25 mouse cellular contexts compared by ENCODE assay signal in the genomic region with DNA sequence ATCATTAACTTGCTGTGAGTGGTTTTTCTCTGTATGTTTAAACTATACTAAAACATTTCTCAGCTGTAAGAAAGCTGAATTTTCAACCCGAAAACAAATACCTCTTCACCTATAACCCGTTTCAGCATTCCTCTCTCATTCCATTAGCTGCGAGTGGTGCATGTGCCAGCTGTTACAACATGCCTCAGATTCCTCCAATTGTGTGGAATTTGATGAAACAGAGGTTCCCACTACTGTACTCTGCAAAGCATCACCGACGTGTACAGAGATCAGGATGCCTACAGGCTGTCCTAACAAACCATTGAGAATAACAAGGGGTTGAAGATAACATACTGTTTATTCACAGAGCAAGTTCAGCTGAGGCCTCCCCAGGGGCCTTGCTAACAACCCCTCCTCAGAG. TPM values are rescaled to one million over a fixed set of nuclear protein-coding genes. Genes with fewer than 3 reads are reported as not detected.
A peak's percentile ranks its signal among the peaks of the same experiment; 100 is the strongest.
DNase-seq lines count a peak whose midpoint lies in the region; ATAC-seq and TF ChIP-seq lines count a peak whose summit lies in the region.
"Had no signal": no experiment of that assay in that cellular context is flagged by ENCODE, and none has a peak within 500 bp of the region (broad histone marks: within the 10 kb centered on the region; RNA-seq: fewer than 3 reads in every experiment).

No protein-coding gene starts in this region.

- no peaks in the 10 kb centered on the region for H3K36me3 ChIP-seq in lung, embryonic 14.5 days (ENCODE audit: insufficient read depth)
- H3K36me3 ChIP-seq in embryonic facial prominence, embryonic 14.5 days (ENCODE audit: control insufficient read depth, insufficient read depth, low read length): no peaks in the 10 kb centered on the region
- H3K36me3 ChIP-seq: embryonic facial prominence, embryonic 12.5 days; forebrain, embryonic 12.5 days; heart, embryonic 15.5 days; hindbrain, embryonic 15.5 days; intestine, embryonic 15.5 days; limb, embryonic 15.5 days had no signal

- H3K9ac ChIP-seq in lung, embryonic 14.5 days: no peak overlapping the region
- no peak overlapping the region for H3K9ac ChIP-seq in embryonic facial prominence, embryonic 14.5 days (ENCODE audit: low read depth, low read length)
- H3K9ac ChIP-seq: embryonic facial prominence, embryonic 12.5 days; forebrain, embryonic 12.5 days; heart, embryonic 15.5 days; hindbrain, embryonic 15.5 days; intestine, embryonic 15.5 days; limb, embryonic 15.5 days had no signal

- peaks cover 4% of the 10 kb centered on the region for H3K4me1 ChIP-seq in lung, embryonic 14.5 days (ENCODE audit: insufficient read depth)
- H3K4me1 ChIP-seq in embryonic facial prominence, embryonic 14.5 days (ENCODE audit: control insufficient read depth, insufficient read depth, low read length): peaks cover 4% of the 10 kb centered on the region; the same call in 1 of the 2 replicates
- H3K4me1 ChIP-seq: forebrain, embryonic 12.5 days; heart, embryonic 15.5 days; hindbrain, embryonic 15.5 days; intestine, embryonic 15.5 days; limb, embryonic 15.5 days had no signal

- H3K9me3 ChIP-seq in lung, embryonic 14.5 days (ENCODE audit: low read depth, low read length): no peaks in the 10 kb centered on the region
- no peaks in the 10 kb centered on the region for H3K9me3 ChIP-seq in embryonic facial prominence, embryonic 14.5 days (ENCODE audit: control insufficient read depth, low read length)
- H3K9me3 ChIP-seq: embryonic facial prominence, embryonic 12.5 days; forebrain, embryonic 12.5 days; heart, embryonic 15.5 days; hindbrain, embryonic 15.5 days; intestine, embryonic 15.5 days; limb, embryonic 15.5 days had no signal

- no peaks in the 10 kb centered on the region for H3K27me3 ChIP-seq in lung, embryonic 14.5 days (ENCODE audit: insufficient read depth, low read length)
- H3K27me3 ChIP-seq in embryonic facial prominence, embryonic 14.5 days (replicated peaks; ENCODE audit: control insufficient read depth, insufficient read depth, low read length): no peaks in the 10 kb centered on the region
- H3K27me3 ChIP-seq: embryonic facial prominence, embryonic 12.5 days; forebrain, embryonic 12.5 days; heart, embryonic 15.5 days; hindbrain, embryonic 15.5 days; intestine, embryonic 15.5 days; limb, embryonic 15.5 days had no signal

- TF ChIP-seq CTCF in lung, embryonic 14.5 days (IDR thresholded peaks at IDR 0.05; ENCODE audit: low read depth): no peak

- no peak overlapping the region for H3K4me3 ChIP-seq in lung, embryonic 14.5 days (ENCODE audit: low read depth, low read length)
- no peak overlapping the region for H3K4me3 ChIP-seq in embryonic facial prominence, embryonic 14.5 days (ENCODE audit: low read depth, low read length)
- H3K4me3 ChIP-seq: embryonic facial prominence, embryonic 12.5 days; erythroblast, embryonic 14.5 days; forebrain, embryonic 12.5 days; heart, embryonic 15.5 days; hindbrain, embryonic 15.5 days; intestine, embryonic 15.5 days; limb, embryonic 15.5 days had no signal

- no peak overlapping the region for H3K4me2 ChIP-seq in lung, embryonic 14.5 days
- H3K4me2 ChIP-seq in embryonic facial prominence, embryonic 14.5 days (ENCODE audit: low read depth, low read length): no peak overlapping the region
- H3K4me2 ChIP-seq: embryonic facial prominence, embryonic 12.5 days; forebrain, embryonic 12.5 days; heart, embryonic 15.5 days; hindbrain, embryonic 15.5 days; intestine, embryonic 15.5 days; limb, embryonic 15.5 days; midbrain, embryonic 11.5 days had no signal

- no peak overlapping the region for H3K27ac ChIP-seq in lung, embryonic 14.5 days (ENCODE audit: low read depth)
- no peak overlapping the region for H3K27ac ChIP-seq in embryonic facial prominence, embryonic 14.5 days (replicated peaks; ENCODE audit: low read depth, low read length)
- H3K27ac ChIP-seq: embryonic facial prominence, embryonic 12.5 days; forebrain, embryonic 12.5 days; heart, embryonic 15.5 days; hindbrain, embryonic 15.5 days; intestine, embryonic 15.5 days; limb, embryonic 15.5 days; stomach, postnatal 0 days had no signal

- 12% methylated on average over 5 of the region's 5 CpGs for WGBS in lung, embryonic 14.5 days
- 29% methylated on average over 5 of the region's 5 CpGs for WGBS in embryonic facial prominence, embryonic 14.5 days

- peak; percentile 81 for ATAC-seq in lung, embryonic 14.5 days (ENCODE audit: insufficient read depth)
- no peak for ATAC-seq in embryonic facial prominence, embryonic 14.5 days (ENCODE audit: low read depth)
- ATAC-seq: activated CD4-positive, CD25-positive, alpha-beta regulatory T cell, adult 4 months; intestine, embryonic 15.5 days had no signal

- peak; percentile 21 for DNase-seq in embryo, embryonic 10.5 days (ENCODE audit: low spot score)
- DNase-seq in embryo, embryonic 9.5 days (ENCODE audit: extremely low spot score): no peak
- DNase-seq in lung, embryonic 14.5 days: peak; percentile 25
- no peak for DNase-seq in lung, postnatal 25 days (ENCODE audit: low spot score)
- peak; percentile 42 for DNase-seq in 3T3-L1 (ENCODE audit: low read depth, low spot score)
- peak; percentile 18 for DNase-seq in embryonic facial prominence, embryonic 14.5 days (ENCODE audit: low spot score)
- DNase-seq in spleen, postnatal 36 days (ENCODE audit: low spot score in 2 of 2): no peak
- DNase-seq in frontal cortex, postnatal 14 days (ENCODE audit: low spot score in 2 of 2): no peak
- DNase-seq: adrenal gland, adult 8-10 months; cerebellum, adult 11-12 months; cerebellum, postnatal 14 days; heart, postnatal 36 days; kidney, adult 9 months; kidney, postnatal 25 days; thymus, postnatal 14 days had no signal

RNA-seq across cellular contexts. Expression of gene Rictor, which starts 42.1 kb away (rescaled TPM):
- polyA plus RNA-seq in lung, embryonic 14.5 days (2014; fragmentation: Nextera tagmentation; extraction: Ambion mirVana): 42.9 and 44.2 TPM in 2 replicates
- polyA plus RNA-seq in embryonic facial prominence, embryonic 14.5 days (2014; fragmentation: Nextera tagmentation; extraction: Ambion mirVana): 32.1 and 37.1 TPM in 2 replicates

Comparison
In these comparisons a context has a peak if more than half of its experiments do, and no peak if none do; other contexts are left out.
1. DNase-seq: peak in embryo, embryonic 10.5 days (single experiment), lung, embryonic 14.5 days (single experiment), 3T3-L1 (single experiment) and embryonic facial prominence, embryonic 14.5 days (single experiment); none in embryo, embryonic 9.5 days (single experiment), lung, postnatal 25 days (single experiment), spleen, postnatal 36 days (0 of 2) and frontal cortex, postnatal 14 days (0 of 2).